Mouse (Mus musculus) lung, postnatal 0 days (tissue): ENCODE data around the gene Spata25. TPM values are rescaled to one million over a fixed set of nuclear protein-coding genes. Genes with fewer than 3 reads are reported as not detected.

Experiments
- ATAC-seq: fragments of 200-750 bp; cut with Nextera tagmentation; 2 replicates; pipeline ENCODE4 v1.8.0; 2017; ENCODE audit warnings: moderate library complexity
- DNase-seq: peaks from one replicate; pipeline ENCODE4 v3.0.0-alpha.2; 2016; ENCODE audit warnings: low spot score
- H3K27ac ChIP-seq: fragments of 300-500 bp; sonication (generic); 2 replicates; pipeline ENCODE4 v1.5.1; 2014; ENCODE audit warnings: antibody characterized with exemption, mild to moderate bottlenecking, low read length, mixed read lengths
- H3K27me3 ChIP-seq: fragments of 300-500 bp; sonication (generic); replicated peaks from 2 replicates; pipeline ENCODE4 v1.6.1; 2014; ENCODE audit warnings: low read length, mixed read lengths; ENCODE audit not compliant: insufficient read depth
- H3K36me3 ChIP-seq: fragments of 300-500 bp; sonication (generic); 2 replicates; pipeline ENCODE4 v1.6.1; 2014; ENCODE audit warnings: low read length, mixed read lengths; ENCODE audit not compliant: insufficient read depth
- H3K4me1 ChIP-seq: fragments of 300-500 bp; sonication (generic); 2 replicates; pipeline ENCODE4 v1.6.1; 2014; ENCODE audit warnings: antibody characterized with exemption, low read depth, low read length, mixed read lengths; ENCODE audit not compliant: insufficient read depth
- H3K4me2 ChIP-seq: fragments of 300-500 bp; sonication (generic); replicated peaks from 2 replicates; pipeline ENCODE4 v1.6.1; 2014; ENCODE audit warnings: low read depth, mild to moderate bottlenecking, low read length, moderate library complexity, mixed read lengths
- H3K4me3 ChIP-seq: fragments of 300-500 bp; sonication (generic); 2 replicates; pipeline ENCODE4 v1.5.1; 2014; ENCODE audit warnings: low read depth, low read length
- H3K9ac ChIP-seq: fragments of 300-500 bp; sonication (generic); replicated peaks from 2 replicates; pipeline ENCODE4 v1.6.1; 2014; ENCODE audit warnings: low read depth, mild to moderate bottlenecking
- H3K9me3 ChIP-seq: fragments of 300-500 bp; sonication (generic); 2 replicates; pipeline ENCODE4 v1.6.1; 2016; ENCODE audit warnings: low read length, mixed read lengths
- CTCF ChIP-seq: IDR thresholded peaks from 2 replicates; pipeline ENCODE4 v1.5.1; 2016; ENCODE audit warnings: antibody characterized with exemption, mild to moderate bottlenecking
- EP300 ChIP-seq: IDR thresholded peaks from 2 replicates; pipeline ENCODE4 v1.6.1; 2016; ENCODE audit warnings: antibody characterized with exemption, mild to moderate bottlenecking, control low read depth
- WGBS: fragments of 180-500 bp; shearing (Covaris S2); extraction: QIAGEN DNeasy Blood & Tissue Kit; methylation state at CpG from one replicate; pipeline ENCODE4 v1.1.7; 2014; 5-methylcytosine and 5-hydroxymethylcytosine counted together
- polyA plus RNA-seq: library from polyadenylated mRNA; unstranded; fragments of >200 nt; fragmentation: Nextera tagmentation; extraction: Ambion mirVana; gene quantifications from 2 replicates; pipeline ENCODE4 v1.2.1, GENCODE M21; 2015

Gene Spata25
- polyA plus RNA-seq, 1 experiment from 2014 or later = not detected

DNA sequence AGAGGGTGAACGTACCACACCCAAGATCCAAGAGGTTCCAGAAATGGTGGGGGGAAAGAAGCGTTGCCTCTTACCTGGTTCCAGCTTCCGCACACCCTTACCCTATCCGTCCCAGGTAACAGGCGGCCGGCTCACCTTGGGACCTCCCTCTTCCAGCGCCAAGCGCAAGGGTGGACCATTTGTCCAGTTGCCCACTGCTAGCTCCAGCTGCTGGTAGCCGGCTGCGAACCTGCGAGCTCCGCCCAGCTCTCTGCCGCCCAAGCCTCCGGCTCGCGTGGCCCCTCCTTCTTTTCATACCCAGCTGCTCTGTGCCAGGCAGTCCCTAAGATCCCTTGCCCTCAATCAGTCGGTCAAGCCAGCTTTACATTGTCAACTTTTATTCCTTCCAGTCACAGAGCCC, 51.5 kb downstream of the Spata25 start:
- Histone ChIP-seq H3K27me3 (no peaks in the 10 kb centered on the region), H3K4me3 (no peak overlapping the region), H3K4me1 (no peaks in the 10 kb centered on the region), H3K36me3 (no peaks in the 10 kb centered on the region), H3K27ac (no peak overlapping the region), H3K9ac (no peak overlapping the region), H3K4me2 (no peak overlapping the region), H3K9me3 (no peaks in the 10 kb centered on the region)
- TF ChIP-seq CTCF = no peak
- TF ChIP-seq EP300 = no peak
- DNase-seq (no peak), ATAC-seq (no peak)
- 67% methylated on average over 17 of the region's 17 CpGs for WGBS

Other genes starting within 250 kb of the Spata25 start
- gene Wfdc6a, start 243.1 kb downstream of the Spata25 start, polyA plus RNA-seq = 0.93 and 1.0 TPM in 2 replicates
- gene Eppin, start 234.9 kb downstream of the Spata25 start, polyA plus RNA-seq = not detected in 2 replicates
- gene Wfdc6b, start 215.0 kb downstream of the Spata25 start, polyA plus RNA-seq = 0.90 and 1.3 TPM in 2 replicates
- 0.36 and 0.43 TPM in 2 replicates for gene Wfdc8, start 214.9 kb downstream of the Spata25 start, polyA plus RNA-seq
- not detected in 2 replicates for gene Wfdc16, start 189.7 kb downstream of the Spata25 start, polyA plus RNA-seq
- 0.57 and 0.88 TPM in 2 replicates for gene Wfdc10, start 172.5 kb downstream of the Spata25 start, polyA plus RNA-seq
- gene Wfdc9, start 172.0 kb downstream of the Spata25 start, polyA plus RNA-seq = not detected in 2 replicates
- not detected in 2 replicates for gene Wfdc11, start 154.4 kb downstream of the Spata25 start, polyA plus RNA-seq
- 1.3 and 1.9 TPM in 2 replicates for gene Wfdc13, start 143.4 kb downstream of the Spata25 start, polyA plus RNA-seq
- not detected in 2 replicates for gene Spint4, start 130.0 kb downstream of the Spata25 start, polyA plus RNA-seq
- gene Spint5, start 113.2 kb downstream of the Spata25 start, polyA plus RNA-seq = not detected in 2 replicates
- 6.4 and 6.6 TPM in 2 replicates for gene Wfdc3, start 82.6 kb downstream of the Spata25 start, polyA plus RNA-seq
- 47.1 and 47.2 TPM in 2 replicates for gene Dnttip1, start 82.6 kb downstream of the Spata25 start, polyA plus RNA-seq
- 21.1 and 33.3 TPM in 2 replicates for gene Ube2c, start 58.6 kb downstream of the Spata25 start, polyA plus RNA-seq
- 0.47 and 1.2 TPM in 2 replicates for gene Tnnc2, start 48.6 kb downstream of the Spata25 start, polyA plus RNA-seq
- 27.4 and 28.6 TPM in 2 replicates for gene Snx21, start 42.7 kb downstream of the Spata25 start, polyA plus RNA-seq
- 17.8 and 18.9 TPM in 2 replicates for gene Acot8, start 23.7 kb downstream of the Spata25 start, polyA plus RNA-seq
- gene Zswim3, start 23.4 kb downstream of the Spata25 start, polyA plus RNA-seq = 4.3 and 5.3 TPM in 2 replicates
- gene Zswim1, start 5.9 kb downstream of the Spata25 start, polyA plus RNA-seq = 7.7 and 8.1 TPM in 2 replicates
- 146 and 147 TPM in 2 replicates for gene Ctsa, start 4.3 kb upstream of the Spata25 start, polyA plus RNA-seq
- gene Neurl2, start 4.9 kb upstream of the Spata25 start, polyA plus RNA-seq = 5.4 and 6.5 TPM in 2 replicates
- 286 and 314 TPM in 2 replicates for gene Pltp, start 29.2 kb upstream of the Spata25 start, polyA plus RNA-seq
- gene Pcif1, start 50.8 kb upstream of the Spata25 start, polyA plus RNA-seq = 60.9 and 71.3 TPM in 2 replicates
- gene Zfp335, start 83.2 kb upstream of the Spata25 start, polyA plus RNA-seq = 5.0 and 5.2 TPM in 2 replicates
- 4.5 and 5.6 TPM in 2 replicates for gene Mmp9, start 112.2 kb upstream of the Spata25 start, polyA plus RNA-seq
- gene Slc12a5, start 132.3 kb upstream of the Spata25 start, polyA plus RNA-seq = 0.84 and 1.0 TPM in 2 replicates
- gene Ncoa5, start 206.3 kb upstream of the Spata25 start, polyA plus RNA-seq = 21.6 and 28.7 TPM in 2 replicates
- 57.9 and 77.5 TPM in 2 replicates for gene Cd40, start 227.1 kb upstream of the Spata25 start, polyA plus RNA-seq